Mouse (Mus musculus): Measurements from ENCODE around the gene Jdp2. TPM values are rescaled to one million over a fixed set of nuclear protein-coding genes. Genes with fewer than 3 reads are reported as not detected.

Jdp2 gene
- polyA plus RNA-seq, 1 experiment from 2014 or later: 0.80 TPM

DNA sequence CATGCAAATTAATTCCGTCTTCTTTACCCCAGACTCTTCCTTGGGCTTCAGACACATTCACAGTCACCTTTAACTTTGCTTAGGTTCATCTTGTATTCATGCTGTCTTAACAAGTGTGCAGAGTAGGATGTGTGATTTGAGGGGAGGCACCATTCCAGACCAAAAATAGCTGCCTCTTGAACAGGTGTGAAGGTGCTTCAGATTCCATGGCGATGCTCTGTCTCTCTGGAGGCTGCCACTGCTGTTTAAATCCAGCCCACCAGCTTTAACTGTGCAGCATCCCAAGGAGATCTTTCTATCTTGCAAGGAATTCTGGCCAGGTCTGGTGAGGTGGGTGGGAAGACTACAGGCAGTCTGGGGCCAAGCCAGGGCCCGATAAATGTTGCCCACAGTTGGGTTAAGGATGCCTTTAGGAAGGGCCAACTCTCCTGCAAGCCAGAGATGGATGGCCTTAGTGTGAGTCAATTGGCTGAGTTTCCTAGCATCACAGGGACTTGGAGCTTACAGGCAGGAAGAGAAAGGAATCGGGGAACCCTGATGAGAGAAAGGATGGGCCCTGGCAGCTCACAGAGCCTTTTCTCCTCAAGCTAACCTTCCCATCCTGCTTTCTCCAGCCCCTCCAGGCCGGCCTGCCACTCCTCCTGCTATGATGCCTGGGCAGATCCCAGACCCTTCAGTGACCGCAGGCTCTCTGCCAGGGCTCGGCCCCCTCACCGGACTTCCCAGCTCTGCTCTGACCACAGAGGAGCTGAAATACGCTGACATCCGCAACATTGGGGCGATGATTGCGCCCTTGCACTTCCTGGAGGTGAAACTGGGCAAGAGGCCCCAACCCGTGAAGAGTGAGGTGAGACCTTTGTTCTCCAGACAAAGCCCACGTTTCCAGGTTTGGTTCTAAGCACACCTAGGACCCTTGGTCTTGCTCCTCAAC is 9.0 kb downstream of the Jdp2 start:
- ATAC-seq (ENCODE audit: insufficient read depth, low FRiP score): no peak; the same call in 1 of the 2 replicates
- Histone ChIP-seq H3K9me3 (replicated peaks; ENCODE audit: control insufficient read depth, low read length) (no peaks in the 10 kb centered on the region), H3K4me3 (replicated peaks; ENCODE audit: low read length) (no peak overlapping the region), H3K4me1 (ENCODE audit: control insufficient read depth, insufficient read depth, low read length) (peaks cover 23% of the 10 kb centered on the region), H3K36me3 (ENCODE audit: control insufficient read depth, insufficient read depth, low read length) (0 out of 2 replicates have a peak, but pooled peaks cover 3% of the 10 kb centered on the region), H3K27me3 (ENCODE audit: control insufficient read depth, insufficient read depth, low read length) (no peaks in the 10 kb centered on the region), H3K4me2 (ENCODE audit: low read depth, low read length) (no peak overlapping the region), H3K9ac (ENCODE audit: low read length) (no peak overlapping the region), H3K27ac (ENCODE audit: low read length) (no peak overlapping the region)
- 81% methylated on average over 14 of the region's 14 CpGs for WGBS

DNA sequence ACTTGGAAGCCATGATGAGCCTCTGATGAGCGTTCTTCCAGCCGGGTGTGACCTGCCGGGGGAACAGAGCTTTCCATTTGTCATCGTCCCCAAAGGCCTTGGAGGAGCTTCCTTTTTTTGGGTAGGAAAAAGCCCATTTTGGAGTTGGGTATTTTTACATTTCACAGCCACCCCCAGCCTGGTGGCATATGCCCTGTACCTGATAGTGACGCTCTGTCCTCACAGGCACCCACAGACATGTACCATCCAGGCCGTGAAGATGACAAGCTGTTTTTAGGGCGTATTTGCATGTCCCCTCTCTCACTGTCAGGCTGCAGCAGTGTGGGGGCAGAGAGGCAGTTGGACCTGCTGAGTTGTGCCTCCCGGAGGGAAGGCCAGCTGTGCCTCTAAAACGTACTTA is 11.3 kb downstream of the Jdp2 start:
- Histone ChIP-seq H3K4me2 (ENCODE audit: low read depth, low read length) (no peak overlapping the region), H3K36me3 (ENCODE audit: control insufficient read depth, insufficient read depth, low read length) (0 out of 2 replicates have a peak, but pooled peaks cover 3% of the 10 kb centered on the region), H3K4me3 (replicated peaks; ENCODE audit: low read length) (no peak overlapping the region), H3K27me3 (ENCODE audit: control insufficient read depth, insufficient read depth, low read length) (no peaks in the 10 kb centered on the region), H3K4me1 (ENCODE audit: control insufficient read depth, insufficient read depth, low read length) (peaks cover 2% of the 10 kb centered on the region; the same call in 1 of the 2 replicates), H3K27ac (ENCODE audit: low read length) (no peak overlapping the region), H3K9me3 (replicated peaks; ENCODE audit: control insufficient read depth, low read length) (no peaks in the 10 kb centered on the region), H3K9ac (ENCODE audit: low read length) (no peak overlapping the region)
- WGBS: 86% methylated on average over 9 of the region's 9 CpGs
- no peak for ATAC-seq (ENCODE audit: insufficient read depth, low FRiP score)

GRCm38 (mm10) chr12:85614090-85614489 is 15.3 kb downstream of the Jdp2 start:
- no peak for ATAC-seq (ENCODE audit: insufficient read depth, low FRiP score)
- Histone ChIP-seq H3K27me3 (ENCODE audit: control insufficient read depth, insufficient read depth, low read length) (no peaks in the 10 kb centered on the region), H3K4me2 (ENCODE audit: low read depth, low read length) (no peak overlapping the region), H3K9me3 (replicated peaks; ENCODE audit: control insufficient read depth, low read length) (no peaks in the 10 kb centered on the region), H3K27ac (ENCODE audit: low read length) (no peak overlapping the region), H3K4me3 (replicated peaks; ENCODE audit: low read length) (no peak overlapping the region), H3K9ac (ENCODE audit: low read length) (no peak overlapping the region), H3K4me1 (ENCODE audit: control insufficient read depth, insufficient read depth, low read length) (no peaks in the 10 kb centered on the region), H3K36me3 (ENCODE audit: control insufficient read depth, insufficient read depth, low read length) (0 out of 2 replicates have a peak, but pooled peaks cover 3% of the 10 kb centered on the region)
- 39% methylated on average over 4 of the region's 4 CpGs for WGBS

DNA sequence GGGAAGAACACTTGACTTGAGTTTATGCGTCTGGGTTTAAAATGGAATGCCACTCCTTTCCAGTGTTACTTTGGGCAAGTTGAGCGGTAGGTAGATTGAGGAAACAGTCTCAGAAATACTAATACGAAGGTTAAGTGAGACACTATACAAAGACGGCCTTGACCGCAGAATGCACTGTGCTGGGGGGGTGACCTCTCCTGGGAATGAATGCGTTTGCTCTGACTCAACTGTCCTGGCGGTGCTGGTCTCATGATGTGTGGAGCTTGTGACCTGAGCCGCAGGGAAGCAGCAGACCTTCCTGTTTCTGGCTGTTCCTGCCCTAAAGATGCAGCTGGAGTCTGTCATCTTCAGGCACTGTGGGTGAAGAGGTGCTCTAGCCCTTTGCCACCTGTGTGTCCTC is 16.7 kb downstream of the Jdp2 start:
- Histone ChIP-seq H3K27me3 (ENCODE audit: control insufficient read depth, insufficient read depth, low read length) (no peaks in the 10 kb centered on the region), H3K27ac (ENCODE audit: low read length) (no peak overlapping the region), H3K9me3 (replicated peaks; ENCODE audit: control insufficient read depth, low read length) (no peaks in the 10 kb centered on the region), H3K36me3 (ENCODE audit: control insufficient read depth, insufficient read depth, low read length) (no peaks in the 10 kb centered on the region), H3K9ac (ENCODE audit: low read length) (no peak overlapping the region), H3K4me2 (ENCODE audit: low read depth, low read length) (no peak overlapping the region), H3K4me1 (ENCODE audit: control insufficient read depth, insufficient read depth, low read length) (no peaks in the 10 kb centered on the region; the same call in 1 of the 2 replicates), H3K4me3 (replicated peaks; ENCODE audit: low read length) (no peak overlapping the region)
- ATAC-seq (ENCODE audit: insufficient read depth, low FRiP score): no peak
- 72% methylated on average over 8 of the region's 8 CpGs for WGBS

DNA sequence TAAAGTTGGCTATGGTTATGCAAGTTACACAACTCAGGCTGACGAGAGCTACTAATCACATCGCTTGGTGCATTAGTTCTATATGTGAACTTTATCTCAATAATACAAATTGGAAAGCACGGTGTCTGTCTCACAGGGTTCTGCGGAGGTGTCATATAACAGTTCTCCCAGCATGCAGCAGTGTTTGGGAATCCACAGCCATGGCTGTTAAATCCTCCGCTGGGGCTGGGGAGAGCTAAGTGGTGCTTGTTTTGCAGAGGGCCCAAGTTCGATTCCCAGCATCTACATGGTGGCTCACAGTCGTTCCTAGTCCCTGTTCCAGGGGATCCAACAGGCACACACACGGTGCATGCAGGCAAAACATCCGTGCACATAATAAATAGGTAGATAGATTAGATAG is 19.1 kb downstream of the Jdp2 start:
- Histone ChIP-seq H3K27me3 (ENCODE audit: control insufficient read depth, insufficient read depth, low read length) (no peaks in the 10 kb centered on the region), H3K9me3 (replicated peaks; ENCODE audit: control insufficient read depth, low read length) (no peaks in the 10 kb centered on the region), H3K9ac (ENCODE audit: low read length) (no peak overlapping the region), H3K36me3 (ENCODE audit: control insufficient read depth, insufficient read depth, low read length) (no peaks in the 10 kb centered on the region), H3K4me1 (ENCODE audit: control insufficient read depth, insufficient read depth, low read length) (no peaks in the 10 kb centered on the region; the same call in 1 of the 2 replicates), H3K4me3 (replicated peaks; ENCODE audit: low read length) (no peak overlapping the region), H3K4me2 (ENCODE audit: low read depth, low read length) (no peak overlapping the region), H3K27ac (ENCODE audit: low read length) (no peak overlapping the region)
- ATAC-seq (ENCODE audit: insufficient read depth, low FRiP score): no peak
- 77% methylated on average over 9 of the region's 9 CpGs for WGBS

GRCm38 (mm10) chr12:85618430-85618829 is 19.6 kb downstream of the Jdp2 start:
- Histone ChIP-seq H3K9ac (ENCODE audit: low read length) (no peak overlapping the region), H3K36me3 (ENCODE audit: control insufficient read depth, insufficient read depth, low read length) (no peaks in the 10 kb centered on the region), H3K4me3 (replicated peaks; ENCODE audit: low read length) (no peak overlapping the region), H3K4me2 (ENCODE audit: low read depth, low read length) (no peak overlapping the region), H3K9me3 (replicated peaks; ENCODE audit: control insufficient read depth, low read length) (no peaks in the 10 kb centered on the region), H3K27me3 (ENCODE audit: control insufficient read depth, insufficient read depth, low read length) (no peaks in the 10 kb centered on the region), H3K27ac (ENCODE audit: low read length) (no peak overlapping the region), H3K4me1 (ENCODE audit: control insufficient read depth, insufficient read depth, low read length) (peaks cover 1% of the 10 kb centered on the region)
- no peak for ATAC-seq (ENCODE audit: insufficient read depth, low FRiP score)
- 71% methylated on average over 5 of the region's 5 CpGs for WGBS

DNA sequence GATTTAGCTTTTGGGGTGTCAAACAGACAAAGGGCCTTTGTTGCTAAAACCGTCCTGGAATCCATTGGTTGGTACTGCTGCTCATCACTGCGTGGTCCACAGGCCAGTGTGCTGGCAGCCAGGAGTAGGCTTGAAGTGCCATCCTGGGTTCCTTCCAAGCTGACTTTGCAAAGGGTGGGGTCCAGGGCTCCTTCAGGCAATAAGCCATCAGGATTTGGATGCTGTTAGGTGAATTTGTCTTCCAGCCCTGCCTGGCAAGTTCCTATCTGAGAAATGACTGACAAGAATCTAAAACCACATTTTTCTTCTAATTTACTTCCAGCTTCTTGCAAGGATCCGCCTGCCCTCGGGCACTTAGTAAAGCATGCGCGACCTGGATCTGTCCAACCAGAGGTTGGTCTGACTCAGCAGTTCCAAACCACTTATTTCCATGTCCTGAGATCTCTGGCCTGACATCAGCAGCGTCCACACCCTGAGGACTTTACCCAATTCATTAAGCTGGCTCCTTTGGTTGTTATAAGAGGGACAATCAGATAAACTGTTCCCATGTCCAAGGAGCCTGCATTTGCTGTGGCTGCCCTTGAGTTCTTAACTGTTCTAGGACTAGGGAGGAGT is 20.6 kb downstream of the Jdp2 start:
- peaks cover 11% of the 10 kb centered on the region for H3K4me1 ChIP-seq (ENCODE audit: control insufficient read depth, insufficient read depth, low read length)
- H3K9me3 ChIP-seq (replicated peaks; ENCODE audit: control insufficient read depth, low read length): no peaks in the 10 kb centered on the region
- 72% methylated on average over 7 of the region's 7 CpGs for WGBS
- no peak overlapping the region for H3K27ac ChIP-seq (ENCODE audit: low read length)
- no peak overlapping the region for H3K9ac ChIP-seq (ENCODE audit: low read length)
- no peak overlapping the region for H3K4me2 ChIP-seq (ENCODE audit: low read depth, low read length)
- H3K27me3 ChIP-seq (ENCODE audit: control insufficient read depth, insufficient read depth, low read length): no peaks in the 10 kb centered on the region
- no peaks in the 10 kb centered on the region for H3K36me3 ChIP-seq (ENCODE audit: control insufficient read depth, insufficient read depth, low read length)
- no peak for ATAC-seq (ENCODE audit: insufficient read depth, low FRiP score)
- no peak overlapping the region for H3K4me3 ChIP-seq (replicated peaks; ENCODE audit: low read length)

- no peak overlapping the region for H3K9ac ChIP-seq (ENCODE audit: low read length)
- no peak overlapping the region for H3K4me2 ChIP-seq (ENCODE audit: low read depth, low read length)
- no peaks in the 10 kb centered on the region for H3K27me3 ChIP-seq (ENCODE audit: control insufficient read depth, insufficient read depth, low read length)
- ATAC-seq (ENCODE audit: insufficient read depth, low FRiP score): no peak
- no peaks in the 10 kb centered on the region for H3K9me3 ChIP-seq (replicated peaks; ENCODE audit: control insufficient read depth, low read length)
- H3K4me1 ChIP-seq (ENCODE audit: control insufficient read depth, insufficient read depth, low read length): peaks cover 16% of the 10 kb centered on the region
- H3K36me3 ChIP-seq (ENCODE audit: control insufficient read depth, insufficient read depth, low read length): no peaks in the 10 kb centered on the region
- 57% methylated on average over 11 of the region's 11 CpGs for WGBS
- no peak overlapping the region for H3K27ac ChIP-seq (ENCODE audit: low read length)
- no peak overlapping the region for H3K4me3 ChIP-seq (replicated peaks; ENCODE audit: low read length)
Observed at GRCm38 (mm10) chr12:85619898-85620443, 21.1 kb downstream of the Jdp2 start.

- no peak overlapping the region for H3K4me3 ChIP-seq (replicated peaks; ENCODE audit: low read length)
- ATAC-seq (ENCODE audit: insufficient read depth, low FRiP score): no peak
- 73% methylated on average over 6 of the region's 6 CpGs for WGBS
- H3K9ac ChIP-seq (ENCODE audit: low read length): no peak overlapping the region
- H3K9me3 ChIP-seq (replicated peaks; ENCODE audit: control insufficient read depth, low read length): no peaks in the 10 kb centered on the region
- H3K4me2 ChIP-seq (ENCODE audit: low read depth, low read length): no peak overlapping the region
- no peak overlapping the region for H3K27ac ChIP-seq (ENCODE audit: low read length)
- peaks cover 16% of the 10 kb centered on the region for H3K4me1 ChIP-seq (ENCODE audit: control insufficient read depth, insufficient read depth, low read length)
- H3K36me3 ChIP-seq (ENCODE audit: control insufficient read depth, insufficient read depth, low read length): no peaks in the 10 kb centered on the region
- H3K27me3 ChIP-seq (ENCODE audit: control insufficient read depth, insufficient read depth, low read length): no peaks in the 10 kb centered on the region
Observed at GRCm38 (mm10) chr12:85621027-85621426, 22.2 kb downstream of the Jdp2 start.
